Mouse (Mus musculus) gastrocnemius, postnatal 36 days (tissue): ENCODE results near the gene Ppl. TPM values are rescaled to one million over a fixed set of nuclear protein-coding genes. Genes with fewer than 3 reads are reported as not detected.
A peak's percentile ranks its signal among the peaks of the same experiment; 100 is the strongest.

Source experiments
- DNase-seq, 2 experiments: peaks; one replicate each; pipeline ENCODE4 v3.0.0; 2022
- intact Hi-C: fragments of 180-260 bp; cut with DNase I; formaldehyde crosslinking; loops from one replicate; pipeline ENCODE4 v1.15.1; 2025
- total RNA-seq, 2 experiments: library from RNA; stranded (reverse); gene quantifications; 2 replicates each; pipeline ENCODE4 v1.2.3; 2021

Ppl gene
- total RNA-seq, 2 experiments from 2014 or later: 2.0 to 2.9 TPM

DNA sequence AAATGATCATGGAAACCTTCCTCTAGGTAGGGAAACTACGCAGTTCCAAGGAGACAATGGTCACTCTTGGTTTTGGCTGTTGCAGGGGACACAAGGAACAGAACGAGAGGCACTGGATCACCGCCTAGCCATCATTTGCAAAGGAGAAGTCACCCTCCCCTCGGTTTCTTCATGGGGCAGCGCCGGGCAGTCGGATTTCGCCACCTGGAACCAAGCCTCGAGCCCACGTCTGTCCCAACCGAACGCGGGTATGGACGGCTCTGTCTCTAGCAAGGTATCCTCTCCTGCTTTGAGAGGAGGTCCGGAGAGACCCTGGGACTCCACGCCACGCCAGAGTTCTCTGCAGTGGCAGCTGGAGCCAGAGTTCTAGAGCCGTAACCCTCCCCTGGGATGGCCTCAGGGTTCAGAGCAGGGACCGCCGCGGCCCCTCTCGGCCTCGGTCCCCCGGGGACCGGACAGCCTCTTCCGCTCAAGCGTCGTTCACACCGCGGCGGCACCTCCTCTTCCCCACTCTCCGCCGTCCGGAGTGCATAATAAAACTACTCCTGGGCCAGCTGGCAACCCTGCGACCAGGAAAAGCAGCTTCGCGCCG is 82.9 kb downstream of the Ppl start:
- DNase-seq: peak in 1 of 2 experiments; percentile 20
- intact Hi-C loops: no loop called here

DNA sequence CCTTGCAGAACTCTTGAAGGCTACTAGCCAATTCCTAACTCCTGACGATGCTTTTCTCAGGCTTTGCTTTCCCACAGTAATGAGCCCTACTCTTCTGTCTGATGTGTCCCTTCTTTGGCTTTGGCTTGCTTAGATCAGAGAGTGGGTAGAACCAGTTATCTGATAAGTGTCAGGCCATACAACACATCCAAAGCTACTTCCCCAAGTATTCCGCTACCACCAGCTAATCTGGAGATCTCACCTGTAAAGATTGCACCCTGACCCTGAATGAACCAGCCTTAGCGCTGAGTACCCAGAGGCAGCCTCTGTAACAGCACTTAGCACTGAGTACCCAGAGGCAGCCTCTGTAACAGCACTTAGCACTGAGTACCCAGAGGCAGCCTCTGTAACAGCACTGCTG is 86.9 kb downstream of the Ppl start:
- intact Hi-C loops: no loop called here

DNA sequence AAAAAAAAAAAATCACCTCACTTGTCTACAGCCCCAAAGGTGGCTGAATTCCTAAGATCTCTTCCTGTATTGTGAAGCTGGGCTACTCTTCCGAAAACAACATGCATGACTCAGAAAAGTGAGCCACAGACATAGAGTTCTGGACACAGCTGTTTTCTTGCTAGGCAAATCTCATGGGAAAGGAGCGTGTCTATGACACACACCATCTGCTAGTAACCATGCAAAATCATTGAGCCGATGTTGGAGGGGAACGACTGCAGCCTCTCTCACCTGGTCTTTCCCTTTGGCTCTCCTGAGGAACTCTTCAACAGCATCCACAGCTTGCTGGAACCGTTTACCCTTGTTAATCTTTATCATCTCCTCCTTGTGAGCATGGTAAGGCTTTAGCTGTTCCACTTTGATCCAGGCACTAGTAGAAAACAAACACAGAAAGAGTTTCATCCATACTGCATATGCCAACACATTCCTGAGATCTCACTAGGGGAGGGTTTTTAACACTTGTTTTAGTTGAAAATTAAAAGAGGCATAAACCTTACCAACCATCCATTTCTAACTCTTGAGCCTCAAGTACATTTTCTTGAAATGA is 95.5 kb downstream of the Ppl start:
- intact Hi-C loops: no loop called here
- no peak for DNase-seq

More for the DNA sequence above, 86.9 kb downstream of the Ppl start:
- DNase-seq: no peak

Other genes starting within 250 kb of the Ppl start
- gene Mgrn1, start 246.2 kb downstream of the Ppl start, total RNA-seq: 10 to 100 TPM; 49.4 to 52.7 TPM
- 10 to 100 TPM; 12.4 to 12.8 TPM for gene Nudt16l1, start 193.7 kb downstream of the Ppl start, total RNA-seq
- gene Anks3, start 168.2 kb downstream of the Ppl start, total RNA-seq: 10 to 100 TPM; 12.5 to 13.2 TPM
- not detected for gene Sept12, start 134.6 kb downstream of the Ppl start, total RNA-seq
- not detected for gene Smim22, start 125.1 kb downstream of the Ppl start, total RNA-seq
- gene Rogdi, start 118.9 kb downstream of the Ppl start, total RNA-seq: 1 to 10 TPM; 4.8 to 7.0 TPM
- 10 to 100 TPM; 31.5 to 31.9 TPM for gene Glyr1, start 82.6 kb downstream of the Ppl start, total RNA-seq
- gene Ubn1, start 82.4 kb downstream of the Ppl start, total RNA-seq: 10 to 100 TPM; 22.6 to 23.5 TPM
- 10 to 100 TPM in 1 of 2 experiments, 1 to 10 TPM in 1; 9.5 to 10.3 TPM for gene Sec14l5, start 14.7 kb upstream of the Ppl start, total RNA-seq
- 1 to 10 TPM; 6.5 to 6.7 TPM for gene Nagpa, start 71.6 kb upstream of the Ppl start, total RNA-seq
- gene AU021092, start 89.9 kb upstream of the Ppl start, total RNA-seq: 1 to 10 TPM; 3.7 to 4.5 TPM
- gene Alg1, start 101.2 kb upstream of the Ppl start, total RNA-seq: 1 to 10 TPM; 8.6 to 9.8 TPM
- 1 to 10 TPM; 6.3 to 6.8 TPM for gene Eef2kmt, start 123.6 kb upstream of the Ppl start, total RNA-seq